Mouse (Mus musculus): ENCODE data around the gene Cd59a. TPM values are rescaled to one million over a fixed set of nuclear protein-coding genes. Genes with fewer than 3 reads are reported as not detected.
"Not testable (repeated sequence)": the region's sequence is repeated elsewhere in the genome, so short reads cannot be mapped to it uniquely, and the experiment has no call there.

Gene Cd59a
- polyA plus RNA-seq, 1 experiment from 2014 or later, result 55.8 TPM

GRCm38 (mm10) chr2:104081436-104082050 lies 14.1 kb upstream of the Cd59a start:
- not testable (repeated sequence) for H3K9me3 ChIP-seq (replicated peaks); H3K9ac ChIP-seq; H3K36me3 ChIP-seq; H3K27ac ChIP-seq; H3K4me1 ChIP-seq (replicated peaks); H3K4me3 ChIP-seq; H3K4me2 ChIP-seq; H3K27me3 ChIP-seq; ATAC-seq (replicated peaks; ENCODE audit: insufficient number of reproducible peaks, insufficient read depth, low FRiP score, low read depth)
- WGBS, result 100% methylated on average over 1 of the region's 1 CpGs

GRCm38 (mm10) chr2:104082474-104082873 lies 13.1 kb upstream of the Cd59a start:
- no peaks in the 10 kb centered on the region for H3K27me3 ChIP-seq
- no peak overlapping the region for H3K27ac ChIP-seq
- no peaks in the 10 kb centered on the region for H3K9me3 ChIP-seq (replicated peaks)
- H3K4me3 ChIP-seq, result no peak overlapping the region
- no peaks in the 10 kb centered on the region for H3K4me1 ChIP-seq (replicated peaks)
- ATAC-seq (replicated peaks; ENCODE audit: insufficient number of reproducible peaks, insufficient read depth, low FRiP score, low read depth), result no peak
- no peak overlapping the region for H3K4me2 ChIP-seq
- no peak overlapping the region for H3K9ac ChIP-seq
- H3K36me3 ChIP-seq, result no peaks in the 10 kb centered on the region

GRCm38 (mm10) chr2:104084027-104084426 lies 11.6 kb upstream of the Cd59a start:
- not testable (repeated sequence) for H3K9ac ChIP-seq; H3K27me3 ChIP-seq; H3K9me3 ChIP-seq (replicated peaks); H3K27ac ChIP-seq; H3K4me3 ChIP-seq; H3K36me3 ChIP-seq; ATAC-seq (replicated peaks; ENCODE audit: insufficient number of reproducible peaks, insufficient read depth, low FRiP score, low read depth); H3K4me2 ChIP-seq; H3K4me1 ChIP-seq (replicated peaks)

- not testable (repeated sequence) for H3K4me3 ChIP-seq, H3K4me2 ChIP-seq
Measured at GRCm38 (mm10) chr2:104087562-104087961, 8.0 kb upstream of the Cd59a start.

GRCm38 (mm10) chr2:104093305-104093704 lies 2.3 kb upstream of the Cd59a start:
- ATAC-seq (replicated peaks; ENCODE audit: insufficient number of reproducible peaks, insufficient read depth, low FRiP score, low read depth), result no peak
- H3K4me3 ChIP-seq, result no peak overlapping the region
- no peaks in the 10 kb centered on the region for H3K36me3 ChIP-seq
- no peak overlapping the region for H3K4me2 ChIP-seq
- no peak overlapping the region for H3K27ac ChIP-seq
- H3K9ac ChIP-seq, result no peak overlapping the region
- no peaks in the 10 kb centered on the region for H3K27me3 ChIP-seq
- WGBS, result 65% methylated on average over 2 of the region's 2 CpGs
- no peaks in the 10 kb centered on the region for H3K9me3 ChIP-seq (replicated peaks)
- H3K4me1 ChIP-seq (replicated peaks), result peaks cover 6% of the 10 kb centered on the region; the same call in 1 of the 2 replicates

More at GRCm38 (mm10) chr2:104087562-104087961, 8.0 kb upstream of the Cd59a start:
- not testable (repeated sequence) for H3K36me3 ChIP-seq; H3K9ac ChIP-seq; H3K27me3 ChIP-seq; H3K27ac ChIP-seq; H3K9me3 ChIP-seq (replicated peaks); ATAC-seq (replicated peaks; ENCODE audit: insufficient number of reproducible peaks, insufficient read depth, low FRiP score, low read depth); H3K4me1 ChIP-seq (replicated peaks)
- WGBS, result 67% methylated on average over 1 of the region's 1 CpGs

- Histone ChIP-seq H3K36me3 (no peaks in the 10 kb centered on the region), H3K4me3 (peak overlapping the region; percentile 63), H3K4me1 (replicated peaks) (peaks cover 15% of the 10 kb centered on the region), H3K27me3 (no peaks in the 10 kb centered on the region), H3K9me3 (replicated peaks) (no peaks in the 10 kb centered on the region), H3K4me2 (peak overlapping the region; percentile 69), H3K27ac (peak overlapping the region; percentile 89), H3K9ac (peak overlapping the region; percentile 60)
- no peak for ATAC-seq (replicated peaks; ENCODE audit: insufficient number of reproducible peaks, insufficient read depth, low FRiP score, low read depth)
- WGBS, result 24% methylated on average over 10 of the region's 10 CpGs
Measured at GRCm38 (mm10) chr2:104096256-104096655, 655 bp downstream of the Cd59a start.

- not testable (repeated sequence) for H3K36me3 ChIP-seq; H3K9ac ChIP-seq; ATAC-seq (replicated peaks; ENCODE audit: insufficient number of reproducible peaks, insufficient read depth, low FRiP score, low read depth); H3K27me3 ChIP-seq; H3K9me3 ChIP-seq (replicated peaks)
- Histone ChIP-seq H3K4me3 (peak overlapping the region; percentile 63), H3K4me2 (peak overlapping the region; percentile 69), H3K4me1 (replicated peaks) (peaks cover 15% of the 10 kb centered on the region), H3K27ac (peak overlapping the region; percentile 89; the same call in 1 of the 2 replicates)
- 53% methylated on average over 1 of the region's 1 CpGs for WGBS
Measured at GRCm38 (mm10) chr2:104096796-104097195, 1.2 kb downstream of the Cd59a start.

- H3K36me3 ChIP-seq; H3K9ac ChIP-seq; H3K9me3 ChIP-seq (replicated peaks); H3K27ac ChIP-seq; H3K27me3 ChIP-seq; ATAC-seq (replicated peaks; ENCODE audit: insufficient number of reproducible peaks, insufficient read depth, low FRiP score, low read depth): not testable (repeated sequence)
- WGBS, result 87% methylated on average over 4 of the region's 4 CpGs
- Histone ChIP-seq H3K4me2 (peak overlapping the region; percentile 69), H3K4me1 (replicated peaks) (peaks cover 19% of the 10 kb centered on the region), H3K4me3 (0 out of 2 replicates have a peak overlapping the region, but pooled peaks have one; percentile 63)
Measured at GRCm38 (mm10) chr2:104097396-104097795, 1.8 kb downstream of the Cd59a start.

GRCm38 (mm10) chr2:104098529-104099230 lies 3.1 kb downstream of the Cd59a start:
- no peak for ATAC-seq (replicated peaks; ENCODE audit: insufficient number of reproducible peaks, insufficient read depth, low FRiP score, low read depth)
- Histone ChIP-seq H3K27ac (peak overlapping the region; percentile 29), H3K27me3 (no peaks in the 10 kb centered on the region), H3K4me1 (replicated peaks) (peaks cover 25% of the 10 kb centered on the region), H3K36me3 (no peaks in the 10 kb centered on the region), H3K4me3 (no peak overlapping the region), H3K9me3 (replicated peaks) (no peaks in the 10 kb centered on the region), H3K4me2 (0 out of 2 replicates have a peak overlapping the region, but pooled peaks have one; percentile 6), H3K9ac (no peak overlapping the region)
- WGBS, result 9% methylated on average over 3 of the region's 3 CpGs

GRCm38 (mm10) chr2:104099231-104099585 lies 3.6 kb downstream of the Cd59a start:
- Histone ChIP-seq H3K9ac (no peak overlapping the region), H3K4me1 (replicated peaks) (peaks cover 25% of the 10 kb centered on the region), H3K4me3 (no peak overlapping the region), H3K27me3 (no peaks in the 10 kb centered on the region), H3K36me3 (no peaks in the 10 kb centered on the region), H3K9me3 (replicated peaks) (no peaks in the 10 kb centered on the region), H3K27ac (peak overlapping the region; percentile 29; the same call in 1 of the 2 replicates), H3K4me2 (0 out of 2 replicates have a peak overlapping the region, but pooled peaks have one; percentile 6)
- no peak for ATAC-seq (replicated peaks; ENCODE audit: insufficient number of reproducible peaks, insufficient read depth, low FRiP score, low read depth)
- WGBS, result 88% methylated on average over 2 of the region's 2 CpGs

- Histone ChIP-seq H3K36me3 (no peaks in the 10 kb centered on the region), H3K27me3 (no peaks in the 10 kb centered on the region), H3K4me1 (replicated peaks) (peaks cover 25% of the 10 kb centered on the region), H3K9ac (no peak overlapping the region), H3K9me3 (replicated peaks) (no peaks in the 10 kb centered on the region), H3K4me2 (no peak overlapping the region), H3K4me3 (no peak overlapping the region), H3K27ac (no peak overlapping the region)
- WGBS, result 58% methylated on average over 1 of the region's 1 CpGs
- ATAC-seq (replicated peaks; ENCODE audit: insufficient number of reproducible peaks, insufficient read depth, low FRiP score, low read depth), result no peak
Measured at GRCm38 (mm10) chr2:104099946-104100345, 4.3 kb downstream of the Cd59a start.

- 80% methylated on average over 6 of the region's 6 CpGs for WGBS
- no peak overlapping the region for H3K4me3 ChIP-seq
- ATAC-seq (replicated peaks; ENCODE audit: insufficient number of reproducible peaks, insufficient read depth, low FRiP score, low read depth), result no peak
- H3K27me3 ChIP-seq, result no peaks in the 10 kb centered on the region
- H3K9ac ChIP-seq, result no peak overlapping the region
- peaks cover 16% of the 10 kb centered on the region for H3K4me1 ChIP-seq (replicated peaks)
- no peaks in the 10 kb centered on the region for H3K9me3 ChIP-seq (replicated peaks)
- H3K36me3 ChIP-seq, result no peaks in the 10 kb centered on the region
- no peak overlapping the region for H3K27ac ChIP-seq
- no peak overlapping the region for H3K4me2 ChIP-seq
Measured at GRCm38 (mm10) chr2:104104800-104105199, 9.2 kb downstream of the Cd59a start.
